Mouse (Mus musculus): Measurements from ENCODE around the gene Nek1.

GRCm38 (mm10) chr8:60951757-60952156 is 41.2 kb upstream of the Nek1 start:
- TF ChIP-seq CTCF (IDR thresholded peaks at IDR 0.05; ENCODE audit: insufficient read depth, low read depth, low read length) (no peak), POLR2A (IDR thresholded peaks at IDR 0.05; ENCODE audit: insufficient read depth, low read depth, low read length) (no peak)

Data from olfactory bulb, adult 2 months (tissue).